Mouse (Mus musculus): ENCODE data around the gene Fabp3.
A peak's percentile ranks its signal among the peaks of the same experiment; 100 is the strongest.

Gene Fabp3

DNA sequence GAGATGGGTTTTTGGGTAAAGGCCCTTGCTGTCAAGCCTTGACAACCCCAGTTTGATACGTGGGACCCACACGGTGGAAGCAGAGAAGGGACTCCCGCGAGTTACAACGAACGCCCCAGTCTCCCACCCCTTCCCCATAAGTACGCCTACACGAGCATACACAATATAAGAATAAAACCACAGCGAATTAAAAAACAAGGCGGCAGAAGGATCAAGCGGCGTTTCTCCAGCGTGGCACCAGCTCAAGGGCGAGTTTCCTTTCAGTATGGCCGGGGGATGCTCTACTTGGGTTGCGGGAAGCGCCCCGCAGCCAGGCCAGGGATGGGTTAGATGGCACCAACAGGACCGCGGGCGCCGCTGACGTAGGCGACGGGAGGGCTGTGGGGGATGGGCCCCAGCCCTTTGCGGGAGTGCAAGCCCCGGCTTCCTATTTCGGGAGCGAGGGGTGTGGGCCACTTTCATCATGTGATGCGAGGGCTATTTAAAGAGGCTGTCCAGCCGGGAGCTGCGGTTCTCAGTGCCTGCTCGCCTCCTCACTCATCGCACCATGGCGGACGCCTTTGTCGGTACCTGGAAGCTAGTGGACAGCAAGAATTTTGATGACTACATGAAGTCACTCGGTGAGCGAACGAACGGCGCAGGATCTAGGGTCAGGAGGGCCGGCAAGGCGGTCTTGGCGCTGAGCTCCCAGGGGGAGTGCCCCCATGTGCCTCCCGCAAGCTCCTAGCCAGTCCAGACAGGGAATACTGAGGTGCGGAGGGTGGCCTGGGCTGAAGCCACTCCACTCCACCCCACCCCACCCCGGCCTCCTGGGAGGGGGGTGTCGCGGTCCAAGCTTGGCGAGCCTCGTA lies at the start of gene Fabp3, which contains the start of gene Gm10570:
Gene Fabp3, plus strand, starts transcription at position 365 of the 851 bp plus-strand sequence.
Gene Gm10570, minus strand, starts transcription at position 444 of the 851 bp plus-strand sequence.
- DNase-seq (ENCODE audit: low spot score in 2 of 2), result no peak

- DNase-seq (ENCODE audit: low spot score in 2 of 2), result no peak
Observed at GRCm38 (mm10) chr4:130260406-130260805, 48.0 kb upstream of the Fabp3 start.

DNA sequence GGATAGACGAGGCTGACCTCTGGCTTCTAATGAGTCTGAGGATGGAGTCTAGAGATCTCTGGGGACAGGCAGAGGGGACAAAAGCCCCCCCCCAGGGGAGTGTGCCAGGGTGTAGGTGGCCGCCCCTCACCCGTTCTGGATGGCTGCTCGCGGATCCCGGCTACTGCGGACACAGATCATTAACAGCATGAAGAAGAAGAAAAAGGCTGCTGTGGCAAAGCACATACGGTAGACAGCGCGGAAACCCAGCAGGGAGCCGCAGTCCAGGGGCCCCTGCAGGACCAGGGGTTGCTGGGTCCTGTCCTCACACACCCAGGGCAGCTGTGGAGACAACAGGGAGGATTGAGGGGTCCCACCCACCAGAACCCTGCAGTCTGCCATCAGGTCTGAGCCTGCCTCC lies 44.3 kb upstream of the Fabp3 start:
- DNase-seq (ENCODE audit: low spot score in 2 of 2), result no peak

GRCm38 (mm10) chr4:130264698-130265349 lies 43.6 kb upstream of the Fabp3 start:
- peak; percentile 53 to 67 for DNase-seq (ENCODE audit: low spot score in 2 of 2)

- no peak for DNase-seq (ENCODE audit: low spot score in 2 of 2)
Observed at GRCm38 (mm10) chr4:130266601-130267000, 41.8 kb upstream of the Fabp3 start.

DNA sequence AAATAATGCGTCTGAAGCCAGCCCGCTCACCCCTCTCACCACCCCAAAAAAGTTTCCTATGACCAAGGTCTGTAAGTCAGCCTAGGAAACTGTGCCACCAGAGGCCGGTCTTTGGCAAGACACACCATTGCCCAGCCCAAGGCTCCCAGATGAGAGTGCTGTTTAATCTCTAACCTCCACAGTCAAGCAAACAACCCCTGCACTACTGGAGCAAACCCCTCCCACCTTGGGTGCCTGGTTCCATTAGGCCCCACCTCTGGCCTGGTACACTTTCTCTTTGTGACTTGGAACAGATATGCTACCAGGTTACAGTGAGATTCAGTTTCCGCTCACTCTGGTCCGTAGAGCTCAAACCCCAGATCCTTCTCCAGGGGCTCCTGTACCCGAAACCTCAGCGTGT lies 41.3 kb upstream of the Fabp3 start:
- no peak for DNase-seq (ENCODE audit: low spot score in 2 of 2)

DNA sequence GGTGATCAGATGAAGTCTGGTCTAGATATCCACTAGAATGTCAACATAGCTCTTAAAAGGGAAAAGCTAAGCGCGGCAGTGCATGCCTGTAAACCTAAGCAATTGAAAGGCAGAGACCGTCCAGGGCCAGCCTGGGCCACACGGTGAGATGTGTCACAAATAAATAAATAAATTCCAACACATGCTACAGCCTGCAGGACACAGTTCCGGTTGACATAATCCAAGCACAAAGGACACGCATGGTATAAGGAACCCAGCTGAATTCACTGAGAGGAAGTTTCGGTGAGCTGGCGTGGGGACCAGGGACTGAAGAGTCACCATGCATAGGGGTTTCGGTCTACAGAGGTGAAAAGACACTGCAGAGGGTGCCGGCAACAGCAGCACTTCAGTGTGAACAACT lies 39.7 kb upstream of the Fabp3 start:
- DNase-seq (ENCODE audit: low spot score in 2 of 2), result no peak

DNA sequence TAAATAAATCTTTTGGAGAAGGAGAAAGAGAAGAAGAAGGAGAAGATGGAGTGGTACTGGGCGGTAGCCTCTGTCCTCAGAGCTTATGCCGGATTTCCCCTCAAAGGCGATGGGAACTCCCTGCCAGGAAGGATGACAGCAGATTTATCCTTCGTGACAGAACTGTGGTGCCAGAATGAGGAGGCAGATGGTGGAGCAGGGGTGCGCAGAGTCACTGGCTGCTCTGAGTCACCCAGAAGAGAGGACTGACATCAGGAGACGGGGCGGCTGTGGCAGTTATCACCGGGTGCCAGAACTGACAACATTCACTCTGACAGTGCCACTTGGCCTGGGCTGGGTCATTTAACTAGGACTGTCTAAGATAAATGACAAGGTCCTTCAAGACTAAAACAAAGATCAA lies 38.3 kb upstream of the Fabp3 start:
- DNase-seq (ENCODE audit: low spot score in 2 of 2), result no peak

GRCm38 (mm10) chr4:130270611-130271347 lies 37.6 kb upstream of the Fabp3 start:
- no peak for DNase-seq (ENCODE audit: low spot score in 2 of 2)

DNA sequence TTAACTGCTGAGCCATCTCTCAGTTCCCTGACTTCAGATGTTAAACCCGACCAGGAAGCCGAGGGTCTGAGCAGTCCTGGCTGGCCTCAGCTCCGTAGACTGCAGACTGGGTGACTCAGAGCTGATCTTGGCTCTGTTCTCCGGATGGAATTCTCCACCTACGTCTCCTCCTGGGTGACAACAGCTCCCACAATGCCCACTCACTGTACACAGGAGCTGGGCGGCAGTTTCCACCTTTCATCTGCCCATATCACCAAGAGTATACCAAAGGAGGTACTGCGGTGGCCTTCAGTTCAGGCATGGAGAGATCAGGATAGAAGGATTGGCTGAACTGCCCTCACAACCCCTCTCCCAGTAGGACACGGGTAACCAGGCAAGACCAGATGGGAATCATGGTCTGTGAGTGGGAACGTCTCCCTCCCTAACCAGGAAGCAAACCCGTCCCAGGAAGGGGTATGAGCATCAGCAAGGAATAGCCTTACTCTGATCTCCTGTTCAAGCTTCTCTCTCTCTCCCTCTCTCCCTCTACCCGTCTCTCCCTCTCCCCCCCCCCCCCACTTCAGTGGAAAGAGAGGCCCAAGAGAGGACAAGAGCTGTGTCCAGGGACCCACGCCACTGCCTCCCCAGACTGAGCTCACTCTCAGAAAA lies 34.6 kb upstream of the Fabp3 start:
- DNase-seq (ENCODE audit: low spot score in 2 of 2), result no peak

DNA sequence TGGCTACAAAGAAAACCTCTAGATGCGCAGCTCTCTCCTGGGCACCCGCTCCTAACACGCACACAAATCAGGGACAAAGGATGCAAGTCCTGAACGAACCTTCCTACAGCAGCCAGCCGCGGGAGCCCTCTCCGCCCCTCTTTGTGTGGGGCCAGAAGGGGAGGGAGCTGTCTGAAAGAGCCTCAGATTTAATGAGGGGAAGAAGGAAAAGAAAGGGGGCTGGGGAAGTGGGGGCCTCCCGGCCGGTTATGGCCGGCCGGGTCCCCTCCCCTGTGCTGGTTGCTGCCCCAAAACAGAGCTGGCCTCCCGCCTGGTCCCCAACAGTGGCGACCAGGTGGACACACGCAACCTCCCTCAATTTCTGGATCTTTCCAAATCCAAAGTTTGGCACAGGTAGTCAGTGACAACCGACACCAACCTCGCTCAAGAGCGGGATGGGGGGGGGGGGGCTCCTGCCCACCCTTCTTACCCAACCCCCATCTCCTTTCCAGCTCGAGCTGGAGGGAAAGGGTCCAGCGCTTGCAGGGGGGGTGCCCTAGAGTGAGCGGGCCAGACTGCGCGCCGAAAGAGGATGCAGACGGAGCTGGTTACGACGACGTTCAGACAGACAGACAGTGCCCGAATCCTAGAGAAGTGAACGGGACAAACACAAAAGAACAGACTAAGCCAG lies 33.9 kb upstream of the Fabp3 start:
- no peak for DNase-seq (ENCODE audit: low spot score in 2 of 2)

DNA sequence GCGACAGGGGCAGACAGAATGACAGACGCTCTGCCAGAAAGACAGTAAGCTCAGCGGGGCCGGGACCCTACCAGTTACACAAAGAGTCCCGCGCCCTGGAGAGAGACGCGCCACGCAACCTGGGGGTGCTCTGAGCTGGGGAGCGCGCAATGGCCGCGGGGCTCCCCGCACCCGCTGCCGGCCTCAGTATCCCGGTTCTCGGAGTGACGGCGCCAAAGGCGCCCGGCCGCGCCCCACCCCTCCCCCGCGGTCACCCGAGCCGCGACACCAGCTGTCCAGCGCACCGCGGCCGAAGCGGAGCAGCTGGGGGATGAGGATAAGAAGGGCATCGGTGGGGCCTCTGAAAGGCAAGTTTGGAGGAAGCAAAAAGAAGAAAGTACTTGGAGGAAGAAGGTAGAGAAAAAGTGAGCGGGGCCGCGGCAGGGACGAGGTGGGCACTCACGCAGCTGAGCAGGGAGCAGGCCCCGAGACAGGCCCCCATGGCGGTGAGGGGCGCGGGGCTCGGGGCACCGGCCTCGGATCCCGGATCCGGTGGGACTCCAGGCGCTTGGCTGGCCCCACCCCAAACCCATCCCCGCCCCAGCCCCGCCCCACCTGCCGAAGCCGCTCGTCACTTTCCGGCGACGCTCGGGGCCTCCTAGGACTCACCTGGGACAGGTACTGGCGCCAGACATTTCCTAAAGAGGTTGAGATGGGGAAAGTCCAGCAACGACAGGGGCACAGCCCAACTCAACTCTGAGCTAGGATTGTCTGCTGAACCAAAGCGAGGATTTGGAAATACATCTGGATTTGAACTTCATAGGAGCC lies 33.2 kb upstream of the Fabp3 start:
- DNase-seq (ENCODE audit: low spot score in 2 of 2), result no peak

DNA sequence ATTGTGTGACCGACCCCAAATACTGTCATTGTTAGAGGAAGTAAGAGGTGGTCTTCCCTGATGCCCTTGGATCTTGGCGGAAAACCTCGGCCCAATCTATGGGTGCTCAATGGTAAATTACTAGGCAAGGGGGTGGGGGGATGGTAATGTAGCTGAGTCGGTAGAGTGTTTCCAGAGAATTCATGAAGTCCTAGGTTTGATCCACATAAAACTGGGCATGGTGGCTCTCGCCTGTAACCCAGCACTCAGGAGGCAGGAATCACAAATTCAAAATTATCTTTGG lies 32.6 kb upstream of the Fabp3 start:
- no peak for DNase-seq (ENCODE audit: low spot score in 2 of 2)

- no peak for DNase-seq (ENCODE audit: low spot score in 2 of 2)
Observed at GRCm38 (mm10) chr4:130276573-130277176, 31.7 kb upstream of the Fabp3 start.

GRCm38 (mm10) chr4:130279105-130279504 lies 29.3 kb upstream of the Fabp3 start, which contains the start of gene Serinc2:
Gene Serinc2, minus strand, starts transcription at chr4:130279205.
- DNase-seq (ENCODE audit: low spot score in 2 of 2), result no peak

DNA sequence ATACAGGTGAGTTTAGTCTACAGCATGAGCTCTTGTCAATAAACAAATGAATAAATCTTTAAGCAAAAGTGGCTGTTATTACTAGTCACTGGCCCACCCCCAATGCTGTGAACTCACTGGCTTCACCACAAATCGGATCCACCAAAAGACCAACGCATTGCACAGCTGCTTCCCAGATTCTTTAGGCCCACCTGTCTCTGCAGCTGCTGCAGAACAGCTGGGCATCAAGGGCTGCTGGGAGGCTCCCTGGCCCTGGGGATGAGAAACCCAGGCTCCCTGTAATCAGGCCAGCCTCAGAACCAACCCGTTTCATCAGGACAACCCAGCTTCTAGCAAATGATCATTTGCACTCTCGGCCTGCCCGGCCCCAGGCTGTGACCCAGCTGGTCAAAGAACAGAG lies 25.5 kb upstream of the Fabp3 start:
- DNase-seq (ENCODE audit: low spot score in 2 of 2), result no peak

DNA sequence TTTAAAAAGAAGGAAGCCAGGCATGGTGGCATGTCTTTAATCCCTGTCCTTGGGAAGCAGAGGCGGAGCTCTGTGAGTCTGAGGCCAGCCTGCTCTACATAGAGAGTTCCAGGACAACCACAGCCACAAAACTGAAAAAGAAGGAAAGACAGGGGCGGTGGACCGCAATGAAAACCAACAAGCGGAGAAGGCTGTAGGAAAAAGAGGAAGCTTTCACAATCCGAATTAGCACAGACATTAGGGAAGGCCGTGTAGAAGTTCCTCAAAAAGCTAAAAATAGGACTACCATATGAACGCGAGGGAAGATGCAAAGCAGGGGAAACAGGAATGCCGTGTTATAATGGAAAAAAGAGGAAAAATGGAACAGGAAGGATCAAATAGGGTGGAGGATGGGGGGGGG lies 24.6 kb upstream of the Fabp3 start:
- no peak for DNase-seq (ENCODE audit: low spot score in 2 of 2)

GRCm38 (mm10) chr4:130286531-130286930 lies 21.9 kb upstream of the Fabp3 start:
- no peak for DNase-seq (ENCODE audit: low spot score in 2 of 2)

- no peak for DNase-seq (ENCODE audit: low spot score in 2 of 2)
Observed at GRCm38 (mm10) chr4:130289824-130290223, 18.6 kb upstream of the Fabp3 start.

GRCm38 (mm10) chr4:130292271-130292670 lies 16.1 kb upstream of the Fabp3 start:
- peak; percentile 70 to 80 for DNase-seq (ENCODE audit: low spot score in 2 of 2)
